Mouse (Mus musculus) heart, postnatal 0 days (tissue): ENCODE data around the gene Pipox.

Experiments
- CTCF ChIP-seq: IDR thresholded peaks from 2 replicates; pipeline ENCODE4 v1.5.1; 2016; ENCODE audit warnings: antibody characterized with exemption, control low read depth, low read depth
- EP300 ChIP-seq: IDR thresholded peaks from 2 replicates; pipeline ENCODE4 v1.6.1; 2016; ENCODE audit warnings: antibody characterized with exemption, low read depth

GRCm38 (mm10) chr11:77906747-77907174 lies 12.9 kb upstream of the Pipox start:
- TF ChIP-seq CTCF (no peak), EP300 (no peak)
